Mouse (Mus musculus) heart, adult 2 months (tissue): Measurements from ENCODE around the gene 4930568D16Rik.

Source experiments
- CTCF ChIP-seq: fragments of 200-600 bp; IDR thresholded peaks from 2 replicates; pipeline ENCODE4 v1.8.1; 2022; ENCODE audit warnings: antibody characterized with exemption, mild to moderate bottlenecking, moderate library complexity
- EP300 ChIP-seq: fragments of 200-500 bp; IDR thresholded peaks from 2 replicates; pipeline ENCODE4 v1.6.1; 2011; ENCODE audit warnings: low read depth, low read length, control low read depth; ENCODE audit not compliant: insufficient read depth
- POLR2A ChIP-seq: fragments of 200-500 bp; IDR thresholded peaks from 2 replicates; pipeline ENCODE4 v1.6.1; 2011; ENCODE audit warnings: mild to moderate bottlenecking, low read depth, low read length, control low read depth; ENCODE audit not compliant: insufficient read depth

GRCm38 (mm10) chr2:35327583-35327982 lies 39.9 kb downstream of the 4930568D16Rik start:
- TF ChIP-seq CTCF (no peak), POLR2A (no peak), EP300 (no peak)
